Mouse (Mus musculus) ovary, postnatal 36 days (tissue): ENCODE results near the gene Prickle1.
A peak's percentile ranks its signal among the peaks of the same experiment; 100 is the strongest.

Source experiments
- DNase-seq: peaks from one replicate; pipeline ENCODE4 v3.0.0; 2022; ENCODE audit warnings: low spot score, mixed read lengths

The Prickle1 gene

DNA sequence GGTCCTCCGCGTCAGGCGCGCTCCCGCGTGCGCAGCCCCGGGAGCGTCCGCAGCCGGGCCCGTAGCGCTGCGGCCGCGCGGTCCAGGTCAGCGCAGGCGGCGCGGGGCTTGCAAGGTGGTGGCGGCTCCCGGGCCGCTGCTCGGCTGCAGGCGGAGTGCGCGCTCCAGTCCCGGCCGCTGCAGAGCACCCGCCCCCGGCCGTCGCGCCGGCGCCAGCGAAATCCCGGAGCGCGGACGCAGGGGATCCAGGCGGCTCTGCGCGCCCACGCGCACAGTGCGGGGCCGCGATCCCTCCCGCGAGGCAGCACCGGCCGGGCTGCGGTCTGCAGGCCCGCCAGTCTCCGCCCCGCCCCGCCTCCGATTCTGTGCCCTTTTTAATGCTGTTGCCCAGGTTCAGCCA lies at the start of gene Prickle1:
Gene Prickle1, minus strand, starts transcription at position 146 of the 400 bp plus-strand sequence.
- DNase-seq = peak; percentile 91

DNA sequence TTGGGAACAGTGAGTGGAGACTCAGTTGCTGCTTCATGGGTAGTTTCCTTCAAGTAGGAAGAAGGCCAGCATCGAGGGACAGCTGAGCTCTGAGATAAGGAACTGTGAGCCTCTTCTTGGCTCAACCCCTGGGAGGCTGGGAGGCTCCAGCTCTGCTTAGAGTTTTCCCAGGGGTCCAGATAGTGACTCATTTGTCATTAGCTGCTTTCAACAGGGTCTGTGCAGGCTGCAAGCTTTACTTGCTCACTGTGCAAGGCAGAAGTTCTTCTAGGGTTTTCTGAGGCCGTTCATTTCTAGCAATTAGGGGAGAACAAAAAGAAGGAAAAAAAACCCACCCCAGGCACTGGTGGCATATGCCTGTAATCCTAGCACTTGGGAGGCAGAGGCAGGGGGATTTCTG lies 44.5 kb upstream of the Prickle1 start:
- DNase-seq = no peak

DNA sequence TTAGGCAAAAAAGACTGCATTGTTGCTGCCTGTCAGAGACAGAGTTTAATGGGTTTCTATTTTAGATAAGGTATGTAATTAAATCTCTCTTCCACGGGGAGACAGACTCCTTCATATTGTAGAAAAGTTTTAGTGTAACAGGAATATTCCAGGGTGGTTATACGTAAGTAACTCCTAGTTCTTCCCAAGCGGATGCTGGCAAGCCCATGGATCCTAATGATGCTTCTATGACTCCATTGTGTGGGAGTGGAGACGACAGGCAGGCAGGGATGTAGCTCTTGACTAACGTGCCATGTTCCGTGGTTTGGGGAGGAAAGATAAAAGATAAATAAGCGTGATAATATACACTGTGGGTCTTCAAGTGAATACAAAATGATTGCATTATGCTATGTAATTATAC lies 41.3 kb upstream of the Prickle1 start:
- no peak for DNase-seq

DNA sequence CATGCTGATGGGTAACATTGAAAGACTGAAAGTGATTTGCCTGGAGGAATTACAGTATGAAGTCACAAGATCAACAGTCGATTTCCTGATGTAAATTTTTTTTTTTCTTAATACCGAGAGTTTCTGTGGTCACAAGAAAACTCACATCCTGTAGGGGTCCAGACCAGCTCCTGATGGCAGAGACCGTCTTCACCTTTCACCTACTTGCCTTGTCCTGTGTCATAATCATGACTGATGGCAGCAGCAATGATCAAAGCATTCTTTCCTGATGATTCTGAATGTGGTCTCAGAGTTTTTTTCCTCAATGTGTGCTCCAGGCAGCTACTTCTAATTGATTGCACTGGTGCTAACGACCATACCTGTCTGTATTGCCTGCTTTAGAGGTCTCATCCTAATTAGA lies 39.9 kb upstream of the Prickle1 start:
- no peak for DNase-seq

DNA sequence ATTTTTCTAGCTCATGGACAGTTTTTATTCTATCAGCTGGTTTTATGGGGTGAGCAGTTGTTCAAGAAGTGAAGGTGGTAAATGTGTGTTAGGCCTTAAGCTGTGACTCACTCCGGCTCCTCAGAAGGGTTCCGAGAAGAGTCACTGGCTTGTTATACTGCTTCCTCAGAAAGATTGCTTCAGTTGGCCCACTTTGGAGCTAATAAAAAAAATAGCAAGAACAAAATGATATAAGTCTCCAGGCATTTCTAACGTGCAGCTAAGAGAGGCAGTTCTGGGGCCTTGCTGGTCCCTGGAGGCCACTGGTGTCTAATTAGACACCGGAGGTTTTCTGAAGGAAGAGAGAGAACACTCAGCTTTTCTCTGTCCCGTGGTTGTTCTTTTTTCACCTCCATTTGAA lies 38.8 kb upstream of the Prickle1 start:
- no peak for DNase-seq

DNA sequence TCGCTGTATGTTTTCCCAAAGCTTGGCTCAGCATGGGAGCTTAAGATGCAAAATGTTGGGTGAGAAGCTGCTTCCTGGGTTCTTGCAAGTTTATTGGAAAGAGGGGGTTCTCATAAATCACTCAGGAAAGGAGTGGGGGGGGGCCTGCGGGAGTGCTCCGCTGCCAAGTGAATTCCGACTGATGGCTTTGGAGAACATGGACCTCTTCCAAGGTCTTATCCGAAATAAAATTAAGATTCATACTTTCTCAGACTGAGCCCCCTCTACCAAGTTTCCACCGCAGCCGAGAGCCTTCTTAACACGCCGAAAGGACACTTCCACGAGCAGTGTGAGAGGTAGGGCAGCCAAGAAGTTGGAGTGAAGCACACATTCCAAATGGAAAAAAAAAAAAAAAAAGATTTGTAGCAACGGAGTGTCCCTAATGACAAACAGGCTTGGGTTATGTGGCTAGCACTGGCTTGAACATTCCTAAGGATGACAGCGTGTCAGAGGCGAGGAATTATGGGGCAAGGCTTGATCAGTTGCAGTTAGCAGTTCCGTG lies 34.4 kb upstream of the Prickle1 start:
- DNase-seq = no peak

DNA sequence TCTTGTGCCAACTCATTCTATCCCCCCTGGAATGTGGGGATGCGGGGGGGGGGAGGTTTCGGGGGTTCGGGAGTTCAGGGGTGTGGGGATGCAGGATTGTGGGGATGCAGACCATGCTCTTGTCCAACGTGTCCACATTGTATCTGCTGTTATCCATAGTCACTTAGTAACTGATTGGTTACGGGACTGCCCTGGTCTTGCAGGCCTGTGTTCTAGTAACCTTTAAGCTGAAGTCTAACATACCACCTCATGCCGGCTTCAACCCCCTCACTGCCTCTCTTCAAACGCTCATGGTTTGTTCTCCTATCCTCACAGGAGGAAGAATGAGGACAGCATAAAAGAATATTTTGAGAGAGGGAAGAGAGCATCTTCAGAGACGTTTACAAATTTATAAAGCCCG lies 33.5 kb upstream of the Prickle1 start:
- no peak for DNase-seq

DNA sequence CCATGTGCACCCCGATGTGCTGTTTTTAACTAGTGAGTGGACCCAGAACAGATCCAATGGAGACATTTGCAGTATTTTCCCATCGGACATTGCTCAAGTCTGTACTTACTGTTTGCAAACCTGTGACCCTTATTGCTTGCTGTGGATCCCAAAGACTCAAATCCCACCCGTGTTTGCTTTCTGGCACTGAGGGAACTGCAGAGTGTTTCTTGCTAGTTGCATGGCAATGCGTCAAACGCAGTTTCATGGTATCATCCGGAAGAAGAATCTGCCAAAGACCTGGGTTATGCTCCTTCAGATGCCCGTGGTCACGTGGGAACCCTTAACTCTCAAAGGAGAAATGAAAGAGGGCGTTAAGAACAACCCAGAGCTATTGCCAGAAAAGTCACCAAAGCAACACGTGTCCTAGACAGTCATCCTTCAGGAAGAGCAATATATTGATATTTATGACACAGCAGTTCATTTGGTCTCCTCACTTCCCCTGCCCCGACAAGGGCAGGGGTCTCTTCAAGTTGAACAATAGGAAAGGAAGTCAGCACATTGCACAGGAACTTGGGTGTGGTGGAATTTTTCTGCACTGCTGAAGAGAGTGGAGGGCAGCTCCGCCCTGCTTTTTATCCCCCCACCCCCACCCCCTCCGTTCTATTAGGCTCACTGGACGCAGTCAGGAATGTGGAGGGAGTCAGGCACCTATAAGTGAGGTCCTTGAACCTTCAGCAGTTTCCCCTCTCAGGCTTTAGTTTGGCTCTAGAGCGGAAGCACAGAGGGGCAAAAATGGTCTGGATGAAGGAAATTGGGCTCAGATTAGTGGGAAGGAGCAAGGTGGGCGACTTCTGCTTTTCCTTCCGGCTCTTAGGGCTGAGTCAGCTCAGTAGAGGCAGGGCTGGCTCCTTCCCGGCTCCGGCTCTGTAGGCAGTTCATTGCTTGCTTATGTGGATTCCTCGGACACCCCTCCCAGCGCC lies 32.4 kb upstream of the Prickle1 start:
- DNase-seq = no peak

DNA sequence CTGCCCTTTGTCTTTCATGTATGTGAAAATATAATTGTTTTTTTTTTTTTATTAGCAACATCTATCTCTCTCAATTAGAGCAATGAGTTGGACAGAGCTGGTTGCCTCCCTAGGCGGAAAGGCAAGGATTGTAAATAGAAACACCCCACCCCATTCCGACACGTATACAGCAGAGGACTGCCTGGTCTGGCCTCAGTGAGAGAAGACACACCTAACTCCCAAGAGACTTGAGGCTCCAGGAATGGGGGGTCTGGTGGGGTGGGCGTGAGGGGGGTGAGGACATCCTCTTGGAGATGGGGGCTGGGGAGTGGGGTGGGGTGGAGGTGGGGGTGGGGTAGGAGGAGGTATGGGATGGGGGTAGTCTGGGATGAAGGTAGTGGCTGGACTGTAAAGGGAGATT lies 23.9 kb upstream of the Prickle1 start:
- DNase-seq = no peak

DNA sequence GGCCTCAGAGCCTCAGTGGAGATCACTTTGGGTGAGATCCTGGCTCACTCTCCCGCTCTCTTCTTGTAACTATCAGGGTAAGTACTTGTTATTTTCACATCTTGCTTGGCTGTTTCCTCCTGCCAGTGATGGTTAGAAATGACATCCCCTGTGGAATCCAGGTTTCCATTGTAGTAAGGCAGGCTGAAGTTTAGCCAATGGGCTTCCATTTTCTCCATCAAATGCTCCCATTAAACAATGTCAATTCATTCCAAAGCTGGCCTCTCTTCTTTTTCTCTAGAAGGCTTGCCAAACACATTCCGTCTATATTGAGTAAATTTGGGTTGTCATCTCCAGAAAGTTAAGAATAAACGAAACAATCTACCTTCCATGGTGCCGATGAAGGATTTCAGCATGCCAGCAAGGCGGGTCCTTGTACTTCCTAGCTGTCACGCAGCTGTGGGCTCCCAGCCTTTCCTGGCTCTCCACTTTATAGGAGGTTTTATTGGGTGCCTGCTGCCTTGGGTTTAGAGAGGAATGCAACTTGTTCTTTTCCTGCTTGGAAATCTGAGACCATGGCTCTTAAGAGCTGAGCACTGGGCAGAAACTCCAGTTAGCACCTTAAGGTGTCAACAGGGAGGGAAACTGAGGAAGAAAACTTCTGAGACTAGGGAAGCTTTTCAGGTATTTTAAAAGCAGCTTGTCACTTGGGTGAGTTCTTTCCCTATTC lies 22.9 kb upstream of the Prickle1 start:
- no peak for DNase-seq

DNA sequence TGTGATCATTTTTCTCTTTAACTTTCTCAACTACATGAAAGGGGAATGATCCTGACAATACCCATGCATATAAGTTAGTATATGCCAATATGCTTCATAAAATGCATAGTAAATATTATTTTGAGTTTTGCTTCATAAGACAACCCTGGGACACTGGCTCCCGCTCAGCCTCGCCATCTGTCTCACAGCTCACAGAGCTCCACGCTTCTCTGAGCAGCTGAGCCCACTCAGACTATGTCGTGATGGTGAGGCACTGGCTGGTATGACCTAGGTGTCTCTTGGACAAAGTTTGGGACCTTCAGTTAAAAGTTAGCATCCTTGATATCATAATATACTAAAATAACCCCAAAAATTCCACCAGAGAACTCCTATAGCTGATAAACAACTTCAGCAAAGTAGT lies 20.6 kb upstream of the Prickle1 start:
- no peak for DNase-seq

DNA sequence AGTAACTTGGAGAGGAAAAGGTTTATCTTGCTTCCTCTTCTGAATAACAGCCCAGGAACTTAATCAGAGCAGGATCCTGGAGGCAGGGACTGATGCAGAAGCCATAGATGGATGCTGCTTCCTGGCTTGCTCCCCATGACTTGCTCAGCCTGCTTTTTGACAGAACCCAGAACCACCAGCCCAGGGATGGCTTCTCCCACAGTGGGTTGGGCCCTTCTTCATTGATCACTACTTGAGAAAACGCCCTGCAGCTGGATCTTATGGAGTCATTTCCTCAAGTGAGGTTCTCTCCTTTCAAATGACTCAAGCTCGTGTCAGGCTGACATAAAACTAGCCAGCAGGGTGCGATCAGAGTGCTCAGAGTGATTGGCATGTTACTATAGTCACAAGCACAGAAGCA lies 19.3 kb upstream of the Prickle1 start:
- DNase-seq = no peak

DNA sequence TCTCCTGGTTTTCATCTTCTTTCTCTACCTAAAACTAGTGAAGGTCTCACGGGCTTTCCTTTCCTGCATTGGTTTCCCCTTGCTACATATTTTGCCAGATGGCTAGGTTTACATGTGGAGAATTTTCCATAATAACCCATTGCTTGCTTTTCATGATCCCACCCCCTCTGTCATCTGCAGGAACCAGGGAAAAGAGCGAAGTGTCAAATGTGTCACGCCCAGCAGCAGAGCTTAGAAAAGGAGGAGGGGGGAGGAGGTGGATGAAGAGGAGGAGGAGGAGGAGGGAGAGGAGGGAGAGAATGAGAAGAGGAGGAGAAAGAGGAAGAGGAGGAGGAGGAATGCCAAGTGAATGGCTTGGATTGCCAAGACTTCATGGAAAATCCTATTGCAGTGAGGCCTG lies 17.9 kb upstream of the Prickle1 start:
- DNase-seq = no peak

DNA sequence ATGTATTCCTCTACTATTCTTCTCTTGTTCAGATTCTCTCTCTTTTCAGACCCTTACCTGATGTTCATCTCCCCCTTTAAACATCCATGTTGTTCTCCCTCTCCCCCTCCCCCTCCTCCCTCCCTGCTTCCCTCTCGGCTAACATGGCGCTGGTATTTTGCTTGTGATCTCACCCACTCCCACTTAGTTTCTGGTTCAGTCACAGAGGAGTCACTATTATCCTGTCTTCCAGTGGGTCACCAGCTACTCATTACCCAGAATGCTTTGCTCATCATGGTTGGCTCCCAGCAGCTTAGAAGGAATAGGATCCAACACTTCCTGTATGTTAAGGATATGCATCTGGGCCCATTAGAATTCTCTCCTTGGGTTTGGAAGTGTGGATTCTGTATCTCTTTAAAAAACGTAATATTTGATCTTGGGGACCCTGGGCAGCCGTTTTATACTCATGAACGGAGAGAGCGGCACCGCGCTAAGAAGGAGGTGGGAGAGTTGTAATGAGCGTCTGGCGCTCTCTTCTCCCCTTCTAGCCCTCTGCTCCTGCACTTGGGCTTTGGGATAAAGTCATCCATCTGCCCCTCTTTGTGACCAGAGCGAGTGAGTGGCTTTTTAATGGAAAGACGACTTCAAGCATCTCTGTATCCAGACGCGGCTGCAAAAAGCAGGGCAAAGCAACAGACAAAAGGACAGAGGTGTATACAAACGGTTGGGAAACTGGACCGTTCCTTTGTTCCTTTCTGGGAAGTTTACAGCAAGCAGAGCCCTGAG lies 16.0 kb upstream of the Prickle1 start:
- DNase-seq = no peak

DNA sequence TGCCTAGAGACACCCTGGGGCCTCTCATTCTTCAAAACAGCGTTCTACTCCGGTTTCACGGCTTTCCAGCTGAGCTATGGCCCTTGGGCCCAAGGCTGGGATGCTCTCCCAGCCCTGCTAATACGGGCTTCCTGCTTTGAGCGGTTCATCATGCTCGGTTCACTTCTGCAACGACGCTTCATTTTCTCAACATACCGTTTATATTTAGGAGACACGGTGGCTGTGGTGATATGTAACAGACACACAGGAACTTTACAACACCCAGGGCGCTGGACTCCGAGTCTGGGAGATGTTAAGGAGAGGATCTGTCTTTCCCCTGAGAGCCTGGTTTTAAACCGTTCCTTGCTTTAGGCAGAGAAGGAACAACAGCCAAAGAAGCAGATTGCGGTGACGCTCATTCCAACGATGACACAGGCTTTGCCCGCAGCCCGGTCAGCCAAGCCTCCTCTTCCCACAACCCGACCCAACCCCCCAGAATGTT lies 15.1 kb upstream of the Prickle1 start:
- DNase-seq = no peak

DNA sequence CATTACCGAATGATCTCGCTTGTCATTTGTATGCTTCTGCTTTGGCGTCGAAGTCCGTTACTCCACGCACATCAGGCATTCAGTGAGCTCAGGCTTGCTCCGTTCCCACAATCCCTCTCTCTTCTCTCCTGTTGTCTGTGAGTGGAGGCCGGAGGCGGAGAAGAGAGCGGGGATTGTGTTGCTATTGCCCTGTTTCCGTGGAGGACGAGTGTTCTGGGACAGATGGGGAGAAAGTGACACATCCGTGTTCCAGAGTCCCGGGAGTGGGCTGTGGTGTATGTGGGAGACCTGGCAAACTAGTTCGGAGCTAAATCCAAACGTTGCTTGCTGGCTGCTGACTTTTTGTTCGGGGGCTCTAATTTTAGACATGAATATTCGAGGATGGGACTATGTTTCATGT lies 14.6 kb upstream of the Prickle1 start:
- no peak for DNase-seq

DNA sequence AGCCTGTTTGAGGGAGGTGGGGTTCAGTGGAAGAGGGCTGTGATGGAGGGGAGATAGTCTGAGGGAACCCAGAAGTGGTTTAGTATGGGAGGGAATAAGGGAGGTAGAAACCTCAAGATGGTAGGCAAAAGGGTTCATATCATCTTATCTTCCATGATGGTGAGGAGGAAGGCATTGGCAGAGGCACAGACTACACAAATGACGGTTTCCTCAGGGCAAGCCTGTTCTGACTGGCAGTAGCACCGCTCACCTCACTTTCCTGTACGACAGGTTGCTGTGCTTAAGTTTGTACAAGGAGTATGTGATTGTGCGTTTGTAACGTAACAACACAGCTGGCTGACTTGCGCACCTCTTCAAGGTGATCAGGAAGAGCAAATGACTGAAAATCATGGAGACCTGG lies 7.2 kb upstream of the Prickle1 start:
- no peak for DNase-seq

DNA sequence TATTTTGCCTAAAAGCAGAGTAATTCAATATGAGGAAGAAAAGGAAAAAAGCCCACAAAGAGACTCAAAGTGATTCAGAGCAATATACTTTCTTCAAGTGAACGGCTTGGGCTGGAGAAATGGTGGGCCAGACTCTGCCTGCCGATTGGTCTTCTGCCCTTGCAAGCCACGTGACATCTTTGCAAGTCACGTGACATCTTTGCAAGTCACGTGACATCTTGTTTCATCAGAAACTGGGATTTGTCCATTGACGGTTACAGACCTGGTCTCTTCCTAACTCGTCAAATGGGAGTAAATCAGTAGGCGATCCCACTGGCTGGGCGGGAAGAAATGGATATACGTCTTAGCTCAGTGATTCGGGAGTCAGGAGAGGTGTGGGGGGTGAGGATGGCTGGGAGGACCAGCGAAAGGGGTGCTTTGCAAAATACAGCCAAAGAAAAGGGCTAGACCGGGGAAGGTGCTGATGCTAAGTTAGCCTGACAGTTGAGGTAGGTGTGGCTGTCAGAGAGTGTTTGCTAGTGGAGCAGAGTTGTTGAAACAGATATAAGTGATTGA lies 5.8 kb upstream of the Prickle1 start:
- DNase-seq = no peak

DNA sequence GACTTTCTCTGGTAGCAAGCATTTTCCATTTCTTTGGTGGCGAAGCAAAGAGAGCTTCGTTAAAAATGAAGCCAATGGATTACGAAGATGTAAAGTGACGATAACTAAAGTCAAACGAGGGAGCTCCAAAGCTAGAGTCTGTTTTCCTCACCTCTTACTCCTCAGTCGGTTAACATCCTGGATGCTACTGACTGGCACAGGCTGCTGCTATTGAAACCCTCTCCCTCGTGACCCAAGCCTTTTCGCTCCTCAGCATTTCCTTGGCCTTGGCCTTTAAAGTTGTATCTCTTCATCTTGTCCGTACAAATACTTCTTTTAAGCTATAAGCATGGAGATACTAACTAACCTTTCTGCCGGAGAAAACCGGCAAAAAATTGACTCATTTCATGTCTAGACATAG lies 1.3 kb upstream of the Prickle1 start:
- DNase-seq = no peak

DNA sequence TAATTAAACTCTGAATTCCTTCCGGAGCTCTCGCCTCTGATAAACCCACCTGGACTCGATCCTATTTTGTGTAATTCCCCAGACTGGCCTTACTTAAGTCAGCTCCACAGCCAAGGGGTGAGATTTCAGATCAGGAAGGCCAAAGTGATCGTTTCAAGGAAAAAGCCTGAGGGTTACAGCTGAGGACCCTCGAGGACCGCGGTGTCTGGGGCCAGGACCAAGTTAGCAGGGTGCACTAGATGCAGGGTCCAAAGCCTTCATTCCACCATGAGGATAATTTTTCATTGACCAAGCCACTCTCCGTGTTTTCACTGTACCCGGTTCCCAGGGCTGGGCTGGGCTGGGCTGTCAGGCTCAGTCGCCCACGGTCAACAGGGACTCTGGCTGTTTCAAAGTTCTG lies 594 bp upstream of the Prickle1 start:
- DNase-seq = peak; percentile 70

DNA sequence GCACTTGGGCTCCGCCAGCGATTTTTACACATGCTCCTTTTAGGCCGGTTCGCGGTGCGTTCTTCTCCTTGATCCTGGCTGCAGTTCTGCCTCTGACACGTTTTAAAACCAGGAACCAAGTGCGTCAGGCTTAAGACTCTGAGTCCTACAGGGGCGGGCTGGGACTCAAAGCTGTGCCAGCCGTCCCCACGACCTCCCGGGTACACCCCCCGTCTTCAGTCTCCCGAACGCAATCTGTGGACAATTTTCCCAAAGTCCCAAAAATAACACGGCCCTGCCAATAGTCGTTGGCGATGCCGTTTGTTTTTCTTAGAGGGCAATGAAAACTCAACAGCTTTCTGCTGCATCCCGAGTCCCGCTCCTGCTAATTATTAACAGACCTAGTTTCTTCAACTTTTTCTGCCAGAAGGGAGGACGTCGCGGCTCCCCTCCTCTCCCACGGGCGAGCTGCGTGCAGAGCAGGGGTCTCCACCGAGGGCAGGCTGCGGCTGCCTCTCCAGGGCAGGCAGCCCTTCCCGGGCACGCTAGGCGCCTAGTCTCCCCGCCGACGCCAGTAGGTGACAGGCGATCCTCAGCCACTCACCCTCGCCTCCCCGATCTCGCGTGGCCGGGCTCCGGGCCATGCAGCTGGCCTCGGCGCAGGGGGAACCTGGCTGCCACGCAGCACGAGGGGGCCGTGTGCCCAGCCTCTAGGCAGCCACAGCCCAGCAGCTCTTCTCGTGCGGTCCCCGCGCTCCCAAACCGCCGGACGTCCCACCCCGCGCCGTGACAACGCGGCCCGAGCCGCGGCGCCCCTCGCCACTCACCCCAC lies 598 bp downstream of the Prickle1 start:
- DNase-seq = peak; percentile 28
